Mouse (Mus musculus) cerebellum, adult 8-10 months (tissue): Measurements from ENCODE around the gene Plekha3.

ENCODE experiments used
- DNase-seq: peaks from one replicate; pipeline ENCODE4 v3.0.0; 2022

Plekha3 gene

GRCm38 (mm10) chr2:76676401-76677226 lies 1.5 kb downstream of the Plekha3 start:
- no peak for DNase-seq

GRCm38 (mm10) chr2:76682301-76682700 lies 7.2 kb downstream of the Plekha3 start:
- DNase-seq, result no peak

DNA sequence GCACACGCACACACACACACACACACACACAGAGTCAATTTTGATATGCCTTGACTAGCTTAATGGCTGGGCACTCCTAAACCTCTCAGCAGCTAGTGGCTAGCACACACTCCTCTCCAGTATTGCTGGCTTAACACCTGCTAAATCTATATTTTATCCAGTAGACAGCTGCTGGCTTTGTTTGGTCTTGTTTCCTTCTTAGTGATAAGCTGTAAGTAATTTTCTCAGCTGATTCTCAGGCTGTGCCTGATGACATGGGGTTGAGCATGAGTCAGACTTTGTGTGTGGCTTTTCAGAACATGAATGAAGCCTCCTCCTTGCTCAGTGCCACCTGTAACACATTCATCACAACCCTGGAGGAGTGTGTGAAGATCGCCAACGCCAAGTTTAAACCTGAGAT lies 11.9 kb downstream of the Plekha3 start:
- DNase-seq, result no peak

DNA sequence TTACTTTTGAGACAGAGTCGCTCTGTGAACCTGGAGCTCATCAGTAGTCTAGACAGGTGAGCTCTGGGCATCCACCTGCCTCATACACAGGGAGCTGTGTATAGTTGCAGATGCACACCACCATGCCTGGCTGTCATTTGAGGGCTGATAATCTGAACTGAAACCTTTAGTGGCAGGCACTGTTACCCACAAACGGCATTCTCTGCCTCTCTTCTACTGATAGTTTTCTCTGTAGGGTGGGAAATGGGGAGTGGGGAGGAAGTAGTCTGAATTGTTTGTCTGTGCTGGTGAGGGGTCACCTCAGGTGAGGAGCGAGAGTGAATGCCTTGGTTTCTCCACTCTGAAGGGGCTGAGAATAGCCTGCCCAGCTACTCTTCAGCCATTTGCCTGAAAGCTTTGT lies 12.5 kb downstream of the Plekha3 start:
- DNase-seq, result no peak

DNA sequence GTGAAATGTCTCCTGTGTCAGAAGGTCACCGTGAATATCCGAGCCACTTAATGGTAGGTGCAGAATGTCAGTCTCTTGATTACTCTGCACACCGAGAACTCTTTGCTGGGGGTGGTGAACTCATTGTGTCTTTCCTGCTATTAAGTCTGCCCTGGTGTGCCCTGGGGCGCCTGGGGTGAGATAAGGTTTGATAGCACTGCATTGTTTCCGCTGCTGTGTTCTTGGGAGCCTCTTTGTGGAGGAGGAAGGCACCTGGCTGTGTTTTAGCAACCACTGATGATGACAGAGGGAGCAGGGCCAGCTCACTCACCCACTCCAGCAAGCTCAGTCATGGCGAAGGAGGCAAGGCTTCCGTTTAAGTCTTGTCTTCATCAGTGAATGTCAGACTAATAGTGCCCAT lies 13.1 kb downstream of the Plekha3 start:
- no peak for DNase-seq

- no peak for DNase-seq
Measured at GRCm38 (mm10) chr2:76690436-76691204, 15.5 kb downstream of the Plekha3 start.

- DNase-seq, result no peak
Measured at GRCm38 (mm10) chr2:76693765-76694164, 18.7 kb downstream of the Plekha3 start.

DNA sequence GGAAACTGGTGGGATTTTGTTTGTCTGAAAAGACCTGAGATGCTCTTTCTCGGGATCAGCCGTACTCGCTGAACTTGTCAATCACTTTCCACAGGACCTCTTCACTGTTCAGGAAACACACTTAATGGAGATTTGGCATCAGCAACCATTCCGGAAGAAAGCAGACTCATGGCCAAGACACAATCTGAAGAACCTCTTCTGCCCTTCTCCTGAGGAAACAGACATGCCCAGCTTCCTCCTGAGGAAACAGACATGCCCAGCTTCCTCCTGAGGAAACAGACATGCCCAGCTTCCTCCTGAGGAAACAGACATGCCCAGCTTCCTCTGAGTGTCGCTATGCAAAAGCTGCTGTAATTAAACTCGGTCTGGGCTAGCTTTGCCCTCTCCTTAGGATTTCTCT lies 20.2 kb downstream of the Plekha3 start:
- no peak for DNase-seq

- no peak for DNase-seq
Measured at GRCm38 (mm10) chr2:76702188-76702587, 27.1 kb downstream of the Plekha3 start.

GRCm38 (mm10) chr2:76702751-76703150 lies 27.7 kb downstream of the Plekha3 start:
- DNase-seq, result no peak

DNA sequence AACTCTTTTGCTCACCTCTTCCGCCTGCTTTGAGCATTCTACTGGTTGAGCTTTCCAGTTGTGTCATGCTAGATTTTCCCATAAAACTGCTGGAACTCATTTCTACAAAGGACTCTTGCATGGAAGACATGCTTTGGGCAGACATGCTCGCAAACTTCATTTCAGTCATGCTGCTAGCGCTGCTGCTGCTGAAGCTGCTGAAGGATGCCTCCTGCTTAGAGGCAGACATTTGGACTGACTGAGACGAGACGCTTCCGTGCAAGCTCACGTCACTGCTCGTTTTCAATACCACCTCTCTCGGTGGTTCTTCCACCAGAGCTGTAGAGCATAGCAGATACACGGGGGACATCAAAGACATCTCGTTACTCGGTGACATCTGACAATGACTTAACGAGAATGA lies 30.6 kb downstream of the Plekha3 start:
- DNase-seq, result no peak

DNA sequence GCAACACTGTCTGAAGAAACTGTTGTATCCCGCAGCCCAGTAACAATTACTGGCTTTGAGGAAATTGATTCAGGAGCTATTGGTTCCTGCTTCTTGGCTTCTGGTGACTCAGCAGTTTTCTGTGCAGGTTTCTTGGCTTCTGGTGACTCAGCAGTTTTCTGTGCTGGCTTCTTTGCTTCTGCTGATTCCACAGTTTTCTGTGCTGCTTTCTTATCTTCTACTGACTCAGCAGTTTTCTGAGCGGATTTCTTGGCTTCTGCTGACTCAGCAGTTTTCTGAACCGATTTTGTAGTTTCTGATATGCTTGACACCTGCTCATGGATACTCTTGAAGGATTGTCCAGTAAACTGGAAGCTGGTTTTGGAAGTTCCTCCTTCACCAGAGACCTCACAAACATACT lies 33.4 kb downstream of the Plekha3 start:
- DNase-seq, result no peak

DNA sequence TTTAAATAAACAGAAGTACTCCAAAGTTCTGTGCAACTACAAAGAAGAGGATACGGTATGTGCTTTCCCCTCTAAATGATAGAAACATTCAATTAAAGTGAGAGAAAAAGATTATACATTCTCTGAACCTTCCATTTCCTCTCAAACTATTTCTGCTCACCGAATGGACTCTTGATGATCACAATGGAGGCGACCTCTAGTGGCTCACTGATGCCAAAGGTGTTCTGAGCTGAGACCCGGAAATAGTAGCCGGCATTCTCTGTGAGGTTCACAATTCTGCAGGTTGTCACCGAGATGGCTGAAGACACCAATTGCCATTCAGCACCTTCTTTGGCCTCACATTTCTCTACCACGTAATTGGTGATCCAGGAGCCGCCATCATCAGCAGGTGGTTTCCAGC lies 39.9 kb downstream of the Plekha3 start:
- no peak for DNase-seq

GRCm38 (mm10) chr2:76719650-76720049 lies 44.6 kb downstream of the Plekha3 start:
- DNase-seq, result no peak
